Mouse (Mus musculus) activated CD4-positive, CD25-positive, alpha-beta regulatory T cell (primary cell): Measurements from ENCODE around the gene Brd3os. TPM values are rescaled to one million over a fixed set of nuclear protein-coding genes. Genes with fewer than 3 reads are reported as not detected.

ENCODE experiments used
- polyA plus RNA-seq, 2 experiments: library from polyadenylated mRNA; unstranded; fragments of 100-300 nt; shearing (Covaris generic); gene quantifications; one replicate each; pipeline ENCODE4 v1.2.1; 2017

The Brd3os gene
- polyA plus RNA-seq = under 1 TPM in 1 of 2 experiments, not detected in 1; 0.12 TPM

GRCm38 (mm10) chr2:27441767-27442707, at the start of gene Brd3os:
TSS of gene Brd3os (plus strand) at chr2:27442324.

GRCm38 (mm10) chr2:27426855-27427457, 15.2 kb upstream of the Brd3os start, which contains the start of gene Vav2:
TSS of gene Vav2 (minus strand) at chr2:27427033.

Other genes starting within 250 kb of the Brd3os start
- gene Sardh, start 194.0 kb upstream of the Brd3os start, polyA plus RNA-seq = 1 to 10 TPM in 1 of 2 experiments, under 1 TPM in 1; 0.57 to 3.4 TPM
- gene Vav2, start 15.3 kb upstream of the Brd3os start, polyA plus RNA-seq = 10 to 100 TPM in 1 of 2 experiments, 1 to 10 TPM in 1; 8.6 to 23.4 TPM
- 10 to 100 TPM; 34.3 to 47.0 TPM for gene Brd3, start 65.3 kb downstream of the Brd3os start, polyA plus RNA-seq
- gene Wdr5, start 72.8 kb downstream of the Brd3os start, polyA plus RNA-seq = 10 to 100 TPM; 28.8 to 33.6 TPM
- gene Rxra, start 234.1 kb downstream of the Brd3os start, polyA plus RNA-seq = 10 to 100 TPM; 21.2 to 28.6 TPM